Mouse (Mus musculus): Measurements from ENCODE around the gene Serpinf2. TPM values are rescaled to one million over a fixed set of nuclear protein-coding genes. Genes with fewer than 3 reads are reported as not detected.
A peak's percentile ranks its signal among the peaks of the same experiment; 100 is the strongest.

Gene Serpinf2
- polyA plus RNA-seq (2012; fragmentation: generic; extraction: Trizol) = 0.06 TPM

DNA sequence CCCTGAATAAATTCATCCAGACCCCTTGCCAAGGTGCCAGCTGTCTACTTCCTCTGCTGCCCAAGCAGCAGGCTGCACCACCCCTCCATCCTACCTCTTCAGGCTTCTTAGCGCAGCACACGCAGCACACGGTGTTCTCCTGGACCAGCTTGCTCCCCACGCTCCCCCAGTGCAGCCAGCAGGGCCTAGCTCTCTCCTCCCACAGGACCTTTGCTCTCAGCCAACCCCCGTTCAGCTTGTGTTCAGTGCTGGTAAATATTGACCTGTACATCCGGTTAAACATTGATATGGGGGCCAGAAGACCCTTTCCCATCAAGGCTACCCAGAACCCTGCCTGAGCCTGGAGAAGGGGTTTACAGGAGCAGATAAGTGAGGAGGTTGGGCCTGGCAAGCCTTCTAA, at the start of gene Serpinf2:
TSS of gene Serpinf2 (minus strand) at position 229 of the 400 bp plus-strand sequence.
- H3K27me3 ChIP-seq (ENCODE audit: control insufficient read depth, insufficient read depth, insufficient read length) = no peaks in the 10 kb centered on the region

DNA sequence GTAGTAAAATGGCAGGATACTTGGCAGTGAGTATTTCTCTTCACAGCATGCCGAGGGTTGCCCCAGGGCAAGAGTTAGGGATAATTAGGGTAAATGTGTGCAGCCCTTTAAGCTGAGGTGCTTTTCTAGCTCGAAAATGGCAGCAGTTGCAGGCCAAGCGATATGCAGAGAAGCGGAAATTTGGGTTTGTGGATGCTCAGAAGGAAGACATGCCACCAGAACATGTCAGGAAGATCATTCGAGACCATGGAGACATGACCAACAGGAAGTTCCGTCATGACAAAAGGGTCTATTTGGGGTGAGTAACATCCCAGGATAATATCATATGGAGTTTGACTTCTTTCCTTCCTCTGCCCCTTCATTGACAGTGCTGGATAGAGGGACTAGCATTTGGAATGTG, 48.1 kb upstream of the Serpinf2 start:
- H3ac ChIP-seq (ENCODE audit: control insufficient read depth, insufficient read length) = peak overlapping the region; percentile 96
- peaks cover 31% of the 10 kb centered on the region for H3K79me2 ChIP-seq (ENCODE audit: control insufficient read depth, insufficient read depth)
- H3K4me2 ChIP-seq (ENCODE audit: low read depth) = peak overlapping the region; percentile 94
- H3K4me3 ChIP-seq = peak overlapping the region; percentile 83
- peaks cover 33% of the 10 kb centered on the region for H3K36me3 ChIP-seq (ENCODE audit: control insufficient read depth, insufficient read depth)
- TF ChIP-seq MYOG (IDR thresholded peaks at IDR 0.05; ENCODE audit: control insufficient read depth in 1 of 3, insufficient read depth in 1 of 3, insufficient read length in 2 of 3, low read depth in 2 of 3) (no peak), TCF12 (IDR thresholded peaks at IDR 0.05; ENCODE audit: insufficient read depth, poor library complexity, severe bottlenecking) (no peak), SRF (IDR thresholded peaks at IDR 0.05; ENCODE audit: control insufficient read depth, insufficient read length, low read depth) (no peak), REST (IDR thresholded peaks at IDR 0.05; ENCODE audit: insufficient read depth, insufficient read length) (no peak), USF1 (IDR thresholded peaks at IDR 0.05; ENCODE audit: low read depth) (no peak), MAX (IDR thresholded peaks at IDR 0.05; ENCODE audit: low read depth) (no peak), POLR2AphosphoS2 (IDR thresholded peaks at IDR 0.05; ENCODE audit: insufficient read length, low read depth) (no peak), E2F4 (IDR thresholded peaks at IDR 0.05; ENCODE audit: insufficient read depth) (no peak), MYOD1 (IDR thresholded peaks at IDR 0.05; ENCODE audit: control insufficient read depth in 1 of 3, insufficient read length in 2 of 3, low read depth in 2 of 3) (no peak), CEBPB (IDR thresholded peaks at IDR 0.05; ENCODE audit: insufficient read depth, poor library complexity, severe bottlenecking) (no peak), POLR2A (IDR thresholded peaks at IDR 0.05; ENCODE audit: insufficient read length, low read depth) (no peak), TCF3 (IDR thresholded peaks at IDR 0.05; ENCODE audit: insufficient read length, low read depth) (no peak)
- H3K27me3 ChIP-seq (ENCODE audit: control insufficient read depth, insufficient read depth, insufficient read length) = no peaks in the 10 kb centered on the region

More for the DNA sequence above, at the start of gene Serpinf2:
- H3K79me2 ChIP-seq (ENCODE audit: control insufficient read depth, insufficient read depth) = no peaks in the 10 kb centered on the region
- H3K4me3 ChIP-seq = no peak within 1 kb of the TSS
- H3K36me3 ChIP-seq (ENCODE audit: control insufficient read depth, insufficient read depth) = peaks cover 17% of the 10 kb centered on the region
- no peak within 1 kb of the TSS for H3ac ChIP-seq (ENCODE audit: control insufficient read depth, insufficient read length)
- H3K4me2 ChIP-seq (ENCODE audit: low read depth) = no peak within 1 kb of the TSS
- no peak for TF ChIP-seq MYOG (IDR thresholded peaks at IDR 0.05; ENCODE audit: control insufficient read depth in 1 of 3, insufficient read depth in 1 of 3, insufficient read length in 2 of 3, low read depth in 2 of 3)
- TF ChIP-seq MAX (IDR thresholded peaks at IDR 0.05; ENCODE audit: low read depth) = no peak
- no peak for TF ChIP-seq TCF3 (IDR thresholded peaks at IDR 0.05; ENCODE audit: insufficient read length, low read depth)
- TF ChIP-seq POLR2AphosphoS2 (IDR thresholded peaks at IDR 0.05; ENCODE audit: insufficient read length, low read depth) = no peak

DNA sequence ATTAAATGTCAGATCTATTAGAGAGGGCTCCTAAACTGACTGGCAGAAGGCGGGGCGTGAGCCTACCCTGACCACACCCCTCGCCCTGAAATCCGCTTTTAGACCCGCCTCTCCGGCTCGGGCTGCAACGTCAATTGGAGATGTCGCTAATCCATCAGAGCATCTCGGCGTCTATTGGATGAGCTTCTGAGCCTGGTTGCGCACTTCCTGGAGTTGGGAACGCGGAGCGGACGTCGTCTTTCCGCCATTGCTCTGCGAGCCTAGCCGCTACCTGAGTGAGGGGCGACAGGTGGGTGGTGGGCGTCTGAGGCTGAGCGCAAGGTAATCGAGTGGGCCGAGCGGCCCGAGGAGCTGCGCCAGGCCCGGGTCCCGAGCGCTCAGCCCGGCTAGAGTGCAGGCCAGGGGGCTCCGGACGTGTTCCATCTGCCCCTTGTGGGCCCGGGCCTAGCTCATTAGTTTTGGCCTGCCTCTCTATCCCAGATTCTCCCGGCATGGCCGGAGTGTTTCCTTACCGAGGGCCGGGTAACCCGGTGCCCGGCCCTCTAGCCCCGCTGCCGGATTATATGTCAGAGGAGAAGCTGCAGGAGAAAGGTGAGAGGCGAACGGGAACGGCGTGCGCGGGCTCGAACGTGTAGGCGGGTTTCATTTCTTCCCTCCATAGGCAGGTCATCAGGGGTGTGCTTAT, 47.4 kb upstream of the Serpinf2 start, which contains the start of gene Prpf8:
TSS of gene Prpf8 (plus strand) at position 216 of the 685 bp plus-strand sequence.
- Histone ChIP-seq H3K36me3 (ENCODE audit: control insufficient read depth, insufficient read depth) (peaks cover 25% of the 10 kb centered on the region), H3K27me3 (ENCODE audit: control insufficient read depth, insufficient read depth, insufficient read length) (no peaks in the 10 kb centered on the region), H3K4me3 (peak within 1 kb of the TSS; percentile 83), H3K4me2 (ENCODE audit: low read depth) (peak within 1 kb of the TSS; percentile 94), H3ac (ENCODE audit: control insufficient read depth, insufficient read length) (peak within 1 kb of the TSS; percentile 96), H3K79me2 (ENCODE audit: control insufficient read depth, insufficient read depth) (peaks cover 31% of the 10 kb centered on the region)
- TF ChIP-seq POLR2A (IDR thresholded peaks at IDR 0.05; ENCODE audit: insufficient read length, low read depth) (peak; percentile 76), SRF (IDR thresholded peaks at IDR 0.05; ENCODE audit: control insufficient read depth, insufficient read length, low read depth) (no peak), USF1 (IDR thresholded peaks at IDR 0.05; ENCODE audit: low read depth) (no peak), POLR2AphosphoS2 (IDR thresholded peaks at IDR 0.05; ENCODE audit: insufficient read length, low read depth) (peak; percentile 76), REST (IDR thresholded peaks at IDR 0.05; ENCODE audit: insufficient read depth, insufficient read length) (no peak), TCF12 (IDR thresholded peaks at IDR 0.05; ENCODE audit: insufficient read depth, poor library complexity, severe bottlenecking) (no peak), MYOG (IDR thresholded peaks at IDR 0.05; ENCODE audit: control insufficient read depth in 1 of 3, insufficient read depth in 1 of 3, insufficient read length in 2 of 3, low read depth in 2 of 3) (peak in 2 of 3 experiments; percentile 14 to 23), TCF3 (IDR thresholded peaks at IDR 0.05; ENCODE audit: insufficient read length, low read depth) (no peak), CEBPB (IDR thresholded peaks at IDR 0.05; ENCODE audit: insufficient read depth, poor library complexity, severe bottlenecking) (no peak), MYOD1 (IDR thresholded peaks at IDR 0.05; ENCODE audit: control insufficient read depth in 1 of 3, insufficient read length in 2 of 3, low read depth in 2 of 3) (peak in 2 of 3 experiments; percentile 47 to 68), E2F4 (IDR thresholded peaks at IDR 0.05; ENCODE audit: insufficient read depth) (no peak), MAX (IDR thresholded peaks at IDR 0.05; ENCODE audit: low read depth) (no peak)

DNA sequence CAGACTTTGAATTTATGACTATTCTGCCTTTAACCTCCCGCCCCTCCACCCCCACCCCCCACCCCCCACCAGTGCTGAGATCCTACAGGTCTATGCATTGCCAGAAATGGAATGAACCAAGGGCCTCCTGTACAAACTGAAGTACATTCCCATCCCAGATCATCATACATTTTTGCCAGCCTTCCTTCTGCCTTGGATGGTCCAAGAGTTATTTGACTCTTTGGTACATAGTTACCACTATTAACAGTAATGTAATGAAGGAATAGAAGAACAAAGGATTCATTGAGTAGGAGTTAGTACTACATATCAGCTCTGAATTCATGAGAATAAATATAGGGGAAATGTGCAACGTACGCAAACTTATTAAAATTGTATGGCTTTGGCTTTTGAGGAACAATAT, 46.8 kb upstream of the Serpinf2 start:
- H3K27me3 ChIP-seq (ENCODE audit: control insufficient read depth, insufficient read depth, insufficient read length) = no peaks in the 10 kb centered on the region
- TF ChIP-seq SRF (IDR thresholded peaks at IDR 0.05; ENCODE audit: control insufficient read depth, insufficient read length, low read depth) (no peak), MYOD1 (IDR thresholded peaks at IDR 0.05; ENCODE audit: control insufficient read depth in 1 of 3, insufficient read length in 2 of 3, low read depth in 2 of 3) (no peak), MYOG (IDR thresholded peaks at IDR 0.05; ENCODE audit: control insufficient read depth in 1 of 3, insufficient read depth in 1 of 3, insufficient read length in 2 of 3, low read depth in 2 of 3) (no peak), MAX (IDR thresholded peaks at IDR 0.05; ENCODE audit: low read depth) (no peak), E2F4 (IDR thresholded peaks at IDR 0.05; ENCODE audit: insufficient read depth) (no peak), POLR2AphosphoS2 (IDR thresholded peaks at IDR 0.05; ENCODE audit: insufficient read length, low read depth) (no peak), USF1 (IDR thresholded peaks at IDR 0.05; ENCODE audit: low read depth) (no peak), REST (IDR thresholded peaks at IDR 0.05; ENCODE audit: insufficient read depth, insufficient read length) (no peak), TCF3 (IDR thresholded peaks at IDR 0.05; ENCODE audit: insufficient read length, low read depth) (no peak), POLR2A (IDR thresholded peaks at IDR 0.05; ENCODE audit: insufficient read length, low read depth) (no peak), TCF12 (IDR thresholded peaks at IDR 0.05; ENCODE audit: insufficient read depth, poor library complexity, severe bottlenecking) (no peak), CEBPB (IDR thresholded peaks at IDR 0.05; ENCODE audit: insufficient read depth, poor library complexity, severe bottlenecking) (no peak)
- H3ac ChIP-seq (ENCODE audit: control insufficient read depth, insufficient read length) = peak overlapping the region; percentile 96
- peaks cover 20% of the 10 kb centered on the region for H3K36me3 ChIP-seq (ENCODE audit: control insufficient read depth, insufficient read depth)
- H3K79me2 ChIP-seq (ENCODE audit: control insufficient read depth, insufficient read depth) = peaks cover 31% of the 10 kb centered on the region
- peak overlapping the region; percentile 83 for H3K4me2 ChIP-seq (ENCODE audit: low read depth)
- H3K4me3 ChIP-seq = peak overlapping the region; percentile 83
